In the genomic region with DNA sequence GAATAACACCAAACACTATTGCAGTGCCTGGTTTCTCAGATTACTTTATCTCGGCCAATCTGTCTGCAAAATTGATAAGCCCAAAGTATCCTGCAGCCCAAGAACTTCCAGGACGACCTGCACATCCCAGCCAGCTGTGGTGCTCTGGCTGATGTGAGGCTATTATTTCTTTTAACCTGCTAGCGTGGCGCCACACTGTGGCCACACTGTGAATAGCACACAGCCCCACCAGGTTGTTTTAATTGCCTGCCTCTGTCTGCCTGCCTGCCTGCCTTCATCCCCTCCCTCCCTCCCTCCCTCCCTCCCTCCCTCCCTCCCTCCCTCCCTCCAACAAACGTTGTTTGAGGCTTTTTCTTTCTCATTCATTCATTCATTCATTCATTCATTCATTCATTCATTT, we compare ENCODE assay signal across 8 mouse cellular contexts. TPM values are rescaled to one million over a fixed set of nuclear protein-coding genes. Genes with fewer than 3 reads are reported as not detected.
A peak's percentile ranks its signal among the peaks of the same experiment; 100 is the strongest.
DNase-seq lines count a peak whose midpoint lies in the region; ATAC-seq lines count a peak whose summit lies in the region.
"Had no signal": no experiment of that assay in that cellular context is flagged by ENCODE, and none has a peak within 500 bp of the region (broad histone marks: within the 10 kb centered on the region; RNA-seq: fewer than 3 reads in every experiment).

No protein-coding gene starts in this region.

- no peak overlapping the region for H3K9ac ChIP-seq in midbrain, embryonic 13.5 days (replicated peaks)

- no peaks in the 10 kb centered on the region for H3K27me3 ChIP-seq in midbrain, embryonic 10.5 days (ENCODE audit: low read depth, poor library complexity, severe bottlenecking)
- no peaks in the 10 kb centered on the region for H3K27me3 ChIP-seq in midbrain, embryonic 13.5 days
- no peaks in the 10 kb centered on the region for H3K27me3 ChIP-seq in splenic B cell, adult 2 months (ENCODE audit: control insufficient read depth, insufficient read depth, low read length, poor library complexity, severe bottlenecking)
- H3K27me3 ChIP-seq: megakaryocyte, embryonic 14.5 days had no signal

- H3K9me3 ChIP-seq in midbrain, embryonic 10.5 days (replicated peaks): no peaks in the 10 kb centered on the region
- H3K9me3 ChIP-seq in midbrain, embryonic 13.5 days: no peaks in the 10 kb centered on the region

- no peak overlapping the region for H3K4me2 ChIP-seq in midbrain, embryonic 13.5 days (replicated peaks)

- no peaks in the 10 kb centered on the region for H3K36me3 ChIP-seq in midbrain, embryonic 10.5 days
- H3K36me3 ChIP-seq in midbrain, embryonic 13.5 days: no peaks in the 10 kb centered on the region
- no peaks in the 10 kb centered on the region for H3K36me3 ChIP-seq in splenic B cell, adult 2 months (ENCODE audit: control insufficient read depth, insufficient read depth, low read length, poor library complexity, severe bottlenecking)

- peak; percentile 64 for DNase-seq in midbrain, embryonic 10.5 days (ENCODE audit: low spot score)
- peak; percentile 27 for DNase-seq in Muller cell, postnatal 12 days (ENCODE audit: inconsistent ontology term)
- DNase-seq in c-Kit-positive CD71-positive TER-119-positive erythroid progenitor cells, embryonic 14.5 days (ENCODE audit: low spot score): peak; percentile 71
- DNase-seq in heart, postnatal 4 days: peak; percentile 77
- DNase-seq in lung, postnatal 36 days: peak; percentile 79
- peak; percentile 79 for DNase-seq in splenic B cell, adult 2 months (ENCODE audit: low read depth, low spot score)

- no peak overlapping the region for H3K27ac ChIP-seq in midbrain, embryonic 10.5 days (replicated peaks)
- no peak overlapping the region for H3K27ac ChIP-seq in midbrain, embryonic 13.5 days

- 12% methylated on average over 5 of the region's 5 CpGs for WGBS in midbrain, embryonic 10.5 days
- WGBS in midbrain, embryonic 13.5 days: 8% methylated on average over 5 of the region's 5 CpGs

- no peak overlapping the region for H3K4me3 ChIP-seq in midbrain, embryonic 10.5 days
- no peak overlapping the region for H3K4me3 ChIP-seq in midbrain, embryonic 13.5 days (replicated peaks)
- H3K4me3 ChIP-seq: megakaryocyte, embryonic 14.5 days had no signal

- no peak for ATAC-seq in midbrain, embryonic 13.5 days

- H3K4me1 ChIP-seq in midbrain, embryonic 10.5 days: peaks cover 26% of the 10 kb centered on the region
- H3K4me1 ChIP-seq in midbrain, embryonic 13.5 days (replicated peaks): peaks cover 24% of the 10 kb centered on the region

RNA-seq across cellular contexts. Expression of a gene that starts 10.1 kb away (rescaled TPM):
- 38.4 and 44.6 TPM in 2 replicates for polyA plus RNA-seq in midbrain, embryonic 10.5 days (2016; fragmentation: Nextera tagmentation; extraction: Ambion mirVana)
- polyA plus RNA-seq in midbrain, embryonic 13.5 days (2015; fragmentation: Nextera tagmentation; extraction: Ambion mirVana): 52.3 and 54.8 TPM in 2 replicates
- total RNA-seq in heart, postnatal 4 days (2021): 10 to 100 TPM in 1 of 2 experiments, 1 to 10 TPM in 1; 8.2 to 11.4 TPM

RNA-seq across cellular contexts. Expression of a gene that starts 10.2 kb away (rescaled TPM):
- polyA plus RNA-seq in midbrain, embryonic 10.5 days (2016; fragmentation: Nextera tagmentation; extraction: Ambion mirVana): 13.2 and 14.0 TPM in 2 replicates
- polyA plus RNA-seq in midbrain, embryonic 13.5 days (2015; fragmentation: Nextera tagmentation; extraction: Ambion mirVana): 12.4 and 13.3 TPM in 2 replicates
- total RNA-seq in heart, postnatal 4 days (2021): 1 to 10 TPM; 5.7 to 6.0 TPM

RNA-seq across cellular contexts. Expression of a gene that starts 24.2 kb away (rescaled TPM):
- not detected in 2 replicates for polyA plus RNA-seq in midbrain, embryonic 10.5 days (2016; fragmentation: Nextera tagmentation; extraction: Ambion mirVana)
- polyA plus RNA-seq in midbrain, embryonic 13.5 days (2015; fragmentation: Nextera tagmentation; extraction: Ambion mirVana): not detected in 2 replicates
- total RNA-seq in heart, postnatal 4 days (2021): not detected

RNA-seq across cellular contexts. Expression of a gene that starts 24.2 kb away (rescaled TPM):
- 50.3 and 52.7 TPM in 2 replicates for polyA plus RNA-seq in midbrain, embryonic 10.5 days (2016; fragmentation: Nextera tagmentation; extraction: Ambion mirVana)
- polyA plus RNA-seq in midbrain, embryonic 13.5 days (2015; fragmentation: Nextera tagmentation; extraction: Ambion mirVana): 55.0 and 57.9 TPM in 2 replicates
- 10 to 100 TPM; 13.0 to 13.5 TPM for total RNA-seq in heart, postnatal 4 days (2021)

RNA-seq across cellular contexts. Expression of a gene that starts 24.4 kb away (rescaled TPM):
- 64.4 and 67.1 TPM in 2 replicates for polyA plus RNA-seq in midbrain, embryonic 10.5 days (2016; fragmentation: Nextera tagmentation; extraction: Ambion mirVana)
- polyA plus RNA-seq in midbrain, embryonic 13.5 days (2015; fragmentation: Nextera tagmentation; extraction: Ambion mirVana): 39.0 and 41.7 TPM in 2 replicates
- total RNA-seq in heart, postnatal 4 days (2021): 10 to 100 TPM; 37.3 to 39.1 TPM

Comparison
In these comparisons a context has a peak if more than half of its experiments do, and no peak if none do; other contexts are left out.
1. DNase-seq: peak in every context shown above with its lines; median percentile 79 in lung, postnatal 36 days; 79 in splenic B cell, adult 2 months; 77 in heart, postnatal 4 days; 71 in c-Kit-positive CD71-positive TER-119-positive erythroid progenitor cells, embryonic 14.5 days; 64 in midbrain, embryonic 10.5 days; 27 in Muller cell, postnatal 12 days.